Mouse (Mus musculus) spleen, postnatal 36 days (tissue): ENCODE results near the gene Arhgef1.

Experiments used
- DNase-seq, 2 experiments: peaks; one replicate each; pipeline ENCODE4 v3.0.0; 2022; ENCODE audit warnings: low spot score in 2 of 2, mixed read lengths in 1 of 2

Gene Arhgef1

GRCm38 (mm10) chr7:24944257-24944950 is 41.7 kb downstream of the Arhgef1 start, which contains the start of gene Gm4881:
TSS of gene Gm4881 (minus strand) at chr7:24944494.
- DNase-seq = no peak

- DNase-seq = no peak
These were observed 44.8 kb downstream of the Arhgef1 start for GRCm38 (mm10) chr7:24947316-24948048.

GRCm38 (mm10) chr7:24948774-24949173 is 46.1 kb downstream of the Arhgef1 start:
- DNase-seq = no peak

GRCm38 (mm10) chr7:24949958-24950623 is 47.4 kb downstream of the Arhgef1 start:
- peak; percentile 69 to 77 for DNase-seq

GRCm38 (mm10) chr7:24953966-24954365 is 51.3 kb downstream of the Arhgef1 start:
- no peak for DNase-seq

GRCm38 (mm10) chr7:24954450-24954849 is 51.7 kb downstream of the Arhgef1 start:
- DNase-seq = peak; percentile 77 to 78

GRCm38 (mm10) chr7:24955226-24955625 is 52.5 kb downstream of the Arhgef1 start:
- DNase-seq = no peak

GRCm38 (mm10) chr7:24964288-24964687 is 61.6 kb downstream of the Arhgef1 start:
- no peak for DNase-seq

- peak; percentile 70 to 77 for DNase-seq
These were observed 62.3 kb downstream of the Arhgef1 start for GRCm38 (mm10) chr7:24964897-24965535.

- DNase-seq = no peak
These were observed 65.3 kb downstream of the Arhgef1 start for GRCm38 (mm10) chr7:24967966-24968365.

- DNase-seq = no peak
These were observed 65.8 kb downstream of the Arhgef1 start for GRCm38 (mm10) chr7:24968463-24968862.

GRCm38 (mm10) chr7:24969805-24970204 is 67.1 kb downstream of the Arhgef1 start:
- DNase-seq = no peak

- DNase-seq = no peak
These were observed 67.6 kb downstream of the Arhgef1 start for GRCm38 (mm10) chr7:24970341-24970740.

- DNase-seq = peak; percentile 15 to 22
These were observed 68.7 kb downstream of the Arhgef1 start for GRCm38 (mm10) chr7:24971261-24971971.

GRCm38 (mm10) chr7:24971972-24972893 is 69.5 kb downstream of the Arhgef1 start, which contains the start of gene Rabac1:
TSS of gene Rabac1 (minus strand) at chr7:24972754.
- DNase-seq = peak; percentile 91 to 94

GRCm38 (mm10) chr7:24973208-24973607 is 70.5 kb downstream of the Arhgef1 start:
- no peak for DNase-seq

GRCm38 (mm10) chr7:24973902-24974301 is 71.2 kb downstream of the Arhgef1 start:
- DNase-seq = no peak

GRCm38 (mm10) chr7:24974893-24975595 is 72.3 kb downstream of the Arhgef1 start:
- no peak for DNase-seq
